Mouse (Mus musculus): ENCODE measurements at regions not wholly inside any gene's neighbourhood (a gene's known extent, or its start where the extent isn't known, plus 50 kb on each side); places are given as distances from the start of the nearest gene placed in this dataset.

- intact Hi-C loops (cut with DNase I), result no loop called here
- no peak for DNase-seq (ENCODE audit: low spot score in 2 of 2)
Observed at GRCm38 (mm10) chr1:35972190-35972584, 96.0 kb upstream of the Hs6st1 start.

DNA sequence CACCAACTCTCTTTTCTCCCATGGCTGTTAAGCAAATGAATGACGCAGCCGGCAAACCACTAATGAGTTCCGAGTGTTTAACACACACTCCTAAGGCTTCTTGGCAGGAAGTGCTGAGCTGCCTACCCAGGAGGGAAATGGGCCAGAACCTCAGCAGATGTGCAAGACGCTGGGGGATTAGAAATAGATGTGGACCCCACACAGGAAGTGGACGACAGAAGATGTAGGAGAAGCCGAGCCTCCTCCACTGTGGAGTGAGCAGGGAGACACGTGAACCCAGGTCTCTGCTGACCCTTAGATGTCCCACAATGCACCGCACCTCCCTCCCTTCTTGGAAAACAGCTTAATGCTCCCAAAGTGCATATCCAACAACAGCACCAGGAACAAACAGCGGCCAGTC lies 94.8 kb upstream of the Hs6st1 start:
- intact Hi-C loops (cut with DNase I), result no loop called here
- DNase-seq (ENCODE audit: low spot score in 2 of 2), result peak in 1 of 2 experiments; percentile 46

DNA sequence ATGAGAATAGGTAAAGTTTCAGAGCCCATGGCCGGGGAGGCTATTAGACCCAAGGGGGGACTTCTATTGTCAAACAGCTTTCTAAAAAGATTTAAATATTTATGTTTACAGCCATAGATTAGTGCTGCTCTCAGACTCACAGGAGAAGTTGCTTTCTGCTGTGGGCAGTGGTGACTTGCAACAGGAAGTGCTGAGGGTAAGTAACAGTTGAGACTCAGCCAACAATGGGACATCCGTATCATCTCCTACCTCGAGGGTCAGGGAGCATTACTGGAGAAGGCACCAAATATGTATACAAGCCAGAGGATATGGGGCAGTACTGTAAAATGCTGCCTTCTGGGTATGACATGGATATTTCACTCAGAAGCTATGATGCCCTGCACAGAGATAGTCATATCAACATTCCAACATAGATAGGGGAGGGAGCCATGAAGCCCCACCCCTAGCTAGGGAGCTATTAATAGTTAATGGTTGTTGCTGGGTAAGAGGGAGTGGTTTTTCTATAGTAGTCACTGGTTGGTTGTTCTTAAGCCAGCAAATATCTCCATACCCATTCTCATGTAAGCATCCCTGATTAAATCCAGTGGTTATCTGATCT lies 92.5 kb upstream of the Hs6st1 start:
- no peak for DNase-seq (ENCODE audit: low spot score in 2 of 2)
- intact Hi-C loops (cut with DNase I), result no loop called here

- intact Hi-C loops (cut with DNase I), result no loop called here
- no peak for DNase-seq (ENCODE audit: low spot score in 2 of 2)
Observed at GRCm38 (mm10) chr1:35976528-35976927, 91.7 kb upstream of the Hs6st1 start.

DNA sequence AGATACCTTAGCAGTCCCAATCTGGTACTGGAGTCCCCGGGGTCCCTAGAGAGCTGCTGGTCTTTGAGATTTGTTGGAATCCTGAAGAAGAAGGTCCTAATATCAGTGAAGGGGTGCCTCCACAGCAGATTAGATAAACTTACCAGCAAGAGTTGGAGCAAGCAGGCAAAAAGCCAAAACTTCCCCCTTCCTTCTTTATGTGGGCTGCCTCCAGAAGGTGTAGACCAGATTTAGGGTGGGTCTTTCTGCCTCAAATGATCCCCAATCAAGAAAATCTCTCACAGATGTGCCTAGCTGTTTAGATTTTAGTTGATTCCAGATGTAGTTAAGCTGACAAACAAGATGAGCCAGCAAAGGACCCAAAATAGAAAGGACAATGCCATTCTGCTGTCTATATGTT lies 90.1 kb upstream of the Hs6st1 start:
- DNase-seq (ENCODE audit: low spot score in 2 of 2), result no peak
- intact Hi-C loops (cut with DNase I), result no loop called here

DNA sequence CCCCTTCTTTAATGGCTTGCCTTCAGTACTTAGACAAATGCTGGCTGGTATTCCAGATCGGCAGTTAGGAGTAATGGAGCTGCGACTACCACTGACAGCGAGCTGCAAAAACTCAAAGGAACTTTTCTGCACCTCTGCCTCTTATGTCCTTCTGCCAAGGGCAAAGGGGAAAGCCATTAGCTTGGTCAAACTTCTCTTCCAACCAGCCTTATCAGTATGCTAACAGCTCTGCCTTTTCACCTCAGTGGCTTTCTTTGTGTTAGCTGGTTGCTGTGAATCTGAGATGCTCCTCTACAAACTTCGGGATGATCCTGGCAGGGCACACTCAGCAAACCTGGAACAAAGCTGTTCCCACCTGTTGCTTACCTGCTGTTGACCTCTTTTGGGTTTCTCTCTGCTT lies 89.4 kb upstream of the Hs6st1 start:
- no peak for DNase-seq (ENCODE audit: low spot score in 2 of 2)
- intact Hi-C loops (cut with DNase I), result no loop called here

GRCm38 (mm10) chr1:35981226-35981625 lies 87.0 kb upstream of the Hs6st1 start:
- DNase-seq (ENCODE audit: low spot score in 2 of 2), result no peak
- intact Hi-C loops (cut with DNase I), result no loop called here

GRCm38 (mm10) chr1:35983361-35983760 lies 84.8 kb upstream of the Hs6st1 start:
- intact Hi-C loops (cut with DNase I), result no loop called here

GRCm38 (mm10) chr1:35985318-35985717 lies 82.9 kb upstream of the Hs6st1 start:
- DNase-seq (ENCODE audit: low spot score in 2 of 2), result no peak
- intact Hi-C loops (cut with DNase I), result no loop called here

More at GRCm38 (mm10) chr1:35983361-35983760, 84.8 kb upstream of the Hs6st1 start:
- no peak for DNase-seq (ENCODE audit: low spot score in 2 of 2)

DNA sequence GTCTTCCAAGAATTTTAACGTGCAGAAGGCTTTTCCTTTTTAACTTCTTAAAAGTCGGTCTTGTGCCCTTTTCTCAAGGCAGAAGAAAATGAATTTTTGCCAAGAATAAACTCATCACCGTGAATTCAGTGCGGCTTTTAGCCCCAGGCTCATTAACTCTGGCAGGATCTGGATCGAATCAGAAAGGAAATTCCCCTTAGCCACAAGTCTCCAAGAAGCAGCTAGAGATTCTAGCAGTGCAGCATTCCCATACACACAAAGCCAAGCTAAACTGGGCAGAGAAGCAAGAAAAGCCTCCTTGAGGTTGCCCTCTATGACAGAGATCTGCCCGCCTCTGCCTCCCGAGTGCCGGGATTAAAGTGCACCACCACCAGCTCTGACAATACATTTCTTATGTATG lies 81.5 kb upstream of the Hs6st1 start:
- DNase-seq (ENCODE audit: low spot score in 2 of 2), result no peak
- intact Hi-C loops (cut with DNase I), result no loop called here

- no peak for DNase-seq (ENCODE audit: low spot score in 2 of 2)
- intact Hi-C loops (cut with DNase I), result loop anchor here (10.0 kb wide), 1 partner anchor 118 kb away; no protein-coding TSS in a partner anchor
Observed at GRCm38 (mm10) chr1:35992227-35992909, 75.8 kb upstream of the Hs6st1 start.

DNA sequence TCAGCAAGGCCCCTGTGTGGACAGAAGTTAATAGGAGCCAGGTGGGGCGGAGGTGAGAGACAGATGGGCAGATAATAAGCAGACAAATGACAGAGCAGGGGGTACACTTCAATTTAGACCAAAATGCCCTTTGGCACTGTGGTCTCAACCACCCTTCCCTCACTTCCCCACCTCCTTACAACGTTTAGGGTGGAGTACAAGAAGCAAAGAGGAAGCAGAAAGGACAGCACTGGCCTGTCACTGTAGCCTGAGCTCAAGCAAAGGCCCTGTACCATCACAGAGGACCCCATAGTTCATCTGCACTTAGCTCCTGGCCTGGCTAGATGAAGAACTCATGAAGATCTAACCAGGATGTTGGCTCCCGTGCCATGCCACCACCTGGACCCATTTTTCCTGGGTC lies 75.3 kb upstream of the Hs6st1 start:
- intact Hi-C loops (cut with DNase I), result loop anchor here (10.0 kb wide), 1 partner anchor 118 kb away; no protein-coding TSS in a partner anchor
- no peak for DNase-seq (ENCODE audit: low spot score in 2 of 2)

DNA sequence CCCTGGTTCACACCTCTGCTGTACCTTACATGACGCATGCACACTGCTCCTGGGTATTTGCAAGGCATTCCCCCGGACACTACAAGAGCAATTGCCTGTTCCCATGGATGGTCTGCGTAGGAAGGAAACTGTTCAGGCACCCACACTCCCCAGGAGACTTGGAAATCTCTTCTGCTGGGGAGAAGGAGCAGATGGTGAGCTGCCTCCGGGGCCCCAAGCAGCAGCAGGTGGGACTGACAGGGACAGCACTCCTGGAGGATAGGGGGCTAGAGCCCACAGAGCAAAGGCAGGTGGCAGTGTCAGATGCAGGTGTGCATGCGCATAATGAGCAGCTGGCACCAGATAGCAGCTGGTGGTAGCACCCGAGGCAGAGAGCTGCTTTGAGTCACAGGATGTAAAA lies 72.5 kb upstream of the Hs6st1 start:
- peak; percentile 61 to 86 for DNase-seq (ENCODE audit: low spot score in 2 of 2)
- intact Hi-C loops (cut with DNase I), result loop anchor here (5.0 to 10.0 kb wide), 2 partner anchors 58 to 121 kb away; no protein-coding TSS in a partner anchor

- intact Hi-C loops (cut with DNase I), result no loop called here
- no peak for DNase-seq (ENCODE audit: low spot score in 2 of 2)
Observed at GRCm38 (mm10) chr1:36001319-36001718, 66.9 kb upstream of the Hs6st1 start.

- intact Hi-C loops (cut with DNase I), result no loop called here
Observed at GRCm38 (mm10) chr1:36001821-36002220, 66.4 kb upstream of the Hs6st1 start.

DNA sequence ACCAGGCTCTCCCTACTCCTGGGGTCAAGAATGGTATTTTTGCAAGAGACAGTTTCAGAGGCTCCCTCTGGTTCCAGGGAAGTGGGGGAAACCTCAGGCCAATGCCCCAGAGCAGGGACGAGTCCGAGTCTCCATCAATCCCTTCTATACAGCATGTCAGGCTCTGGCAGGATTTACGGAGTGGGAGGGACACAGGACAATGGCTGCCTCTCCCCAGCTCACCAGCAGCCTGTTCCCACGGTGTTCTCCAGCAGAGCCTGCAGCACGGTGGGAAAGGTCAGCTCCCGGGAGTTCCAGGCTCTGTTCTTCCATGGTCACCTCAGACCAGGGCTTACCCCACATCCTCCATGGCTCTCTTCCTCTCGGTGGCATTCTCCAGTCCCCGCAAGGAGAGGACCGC lies 64.6 kb upstream of the Hs6st1 start:
- no peak for DNase-seq (ENCODE audit: low spot score in 2 of 2)
- intact Hi-C loops (cut with DNase I), result no loop called here

More at GRCm38 (mm10) chr1:36001821-36002220, 66.4 kb upstream of the Hs6st1 start:
- DNase-seq (ENCODE audit: low spot score in 2 of 2), result no peak

DNA sequence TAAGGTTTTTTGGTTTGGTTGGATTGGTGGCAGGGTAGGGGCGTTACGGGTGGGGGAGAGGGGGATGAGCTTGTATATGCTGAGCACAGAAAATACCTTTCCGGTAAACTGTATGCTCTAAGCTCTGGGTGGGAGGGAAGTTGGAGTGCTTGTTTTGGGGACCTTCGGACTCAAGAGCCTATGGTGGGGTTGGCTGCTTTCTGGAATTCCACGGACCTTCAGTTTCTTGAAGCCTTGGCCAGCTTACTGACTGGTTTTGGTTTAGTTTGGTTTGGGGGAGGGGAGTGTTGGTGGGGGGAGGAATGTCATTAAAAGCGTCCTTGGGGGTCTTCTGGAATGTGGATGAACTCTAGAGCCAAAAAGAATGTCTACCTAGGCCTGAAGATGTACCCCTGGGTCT lies 59.6 kb upstream of the Hs6st1 start:
- intact Hi-C loops (cut with DNase I), result no loop called here
- no peak for DNase-seq (ENCODE audit: low spot score in 2 of 2)

GRCm38 (mm10) chr1:36009010-36009619 lies 59.1 kb upstream of the Hs6st1 start:
- intact Hi-C loops (cut with DNase I), result no loop called here
- DNase-seq (ENCODE audit: low spot score in 2 of 2), result peak; percentile 71 to 79

DNA sequence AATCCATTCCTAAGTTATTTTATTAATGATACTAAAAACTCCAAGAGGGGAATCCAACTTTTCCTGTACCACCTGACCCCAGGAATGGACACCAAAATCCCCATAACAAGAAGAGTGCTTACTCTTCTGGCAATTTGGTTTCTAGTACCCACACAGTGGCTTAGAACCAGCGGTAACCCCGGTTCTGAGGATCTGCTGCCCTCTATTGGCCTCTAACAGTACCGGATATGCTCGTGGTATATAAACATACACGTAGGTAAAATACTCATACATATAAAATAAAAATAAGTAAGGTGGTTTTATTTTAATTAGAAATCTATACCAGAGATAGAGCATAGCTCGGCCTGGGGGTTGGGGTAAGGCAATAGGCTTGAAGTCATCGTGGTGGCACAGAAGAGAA lies 58.0 kb upstream of the Hs6st1 start:
- no peak for DNase-seq (ENCODE audit: low spot score in 2 of 2)
- intact Hi-C loops (cut with DNase I), result no loop called here

DNA sequence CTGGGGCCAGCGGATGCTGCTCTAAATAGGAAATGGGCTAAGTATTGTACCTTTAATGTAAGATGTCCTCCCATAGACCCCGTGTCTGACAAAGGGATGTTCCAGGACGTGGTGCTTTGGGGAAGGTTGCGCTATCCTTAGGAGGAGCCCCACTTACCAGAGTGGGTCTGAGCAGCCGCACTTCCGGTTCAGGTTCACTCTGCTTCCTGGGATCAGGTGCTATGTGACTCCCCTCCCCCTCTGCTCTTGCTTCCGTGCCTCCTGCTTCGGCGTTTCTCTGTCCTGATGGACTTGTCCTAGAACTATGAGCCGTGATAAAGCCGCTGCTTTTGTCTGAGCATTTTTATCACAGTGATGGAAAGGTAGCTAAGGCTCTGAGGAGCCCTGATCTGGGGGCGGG lies 57.4 kb upstream of the Hs6st1 start:
- intact Hi-C loops (cut with DNase I), result no loop called here
- DNase-seq (ENCODE audit: low spot score in 2 of 2), result no peak

Measured in left cerebral cortex, postnatal 25 days (tissue).